14 mouse cellular contexts compared by ENCODE assay signal in genomic region chr17:31842930-31843822, GRCm38 (mm10). TPM values are rescaled to one million over a fixed set of nuclear protein-coding genes. Genes with fewer than 3 reads are reported as not detected.
A peak's percentile ranks its signal among the peaks of the same experiment; 100 is the strongest.
DNase-seq lines count a peak whose midpoint lies in the region; ATAC-seq and TF ChIP-seq lines count a peak whose summit lies in the region.
"Had no signal": no experiment of that assay in that cellular context is flagged by ENCODE, and none has a peak within 500 bp of the region (broad histone marks: within the 10 kb centered on the region; RNA-seq: fewer than 3 reads in every experiment).

No protein-coding gene starts in this region.

- H3K4me1 ChIP-seq in heart, adult 2 months (ENCODE audit: control insufficient read depth, insufficient read depth, low read length), result peaks cover 16% of the 10 kb centered on the region
- peaks cover 16% of the 10 kb centered on the region for H3K4me1 ChIP-seq in liver, embryonic 16.5 days (ENCODE audit: control insufficient read depth, low read depth, low read length)
- H3K4me1 ChIP-seq in liver, embryonic 12.5 days, result peaks cover 24% of the 10 kb centered on the region; the same call in 1 of the 2 replicates
- H3K4me1 ChIP-seq in bone marrow macrophage, adult 2 months (ENCODE audit: control insufficient read depth, insufficient read depth, low read length), result peaks cover 38% of the 10 kb centered on the region
- peaks cover 26% of the 10 kb centered on the region for H3K4me1 ChIP-seq in limb, embryonic 15.5 days

- peak overlapping the region; percentile 34 for H3K27ac ChIP-seq in heart, adult 2 months
- peak overlapping the region; percentile 53 for H3K27ac ChIP-seq in liver, embryonic 16.5 days (ENCODE audit: low read length)
- no peak overlapping the region for H3K27ac ChIP-seq in liver, embryonic 12.5 days
- H3K27ac ChIP-seq in bone marrow macrophage, adult 2 months (ENCODE audit: insufficient read depth, low read depth, low read length), result peak overlapping the region; percentile 3; the same call in 1 of the 2 replicates
- peak overlapping the region; percentile 85 for H3K27ac ChIP-seq in limb, embryonic 15.5 days

- DNase-seq in heart, adult 2 months, result peak in 1 of 2 experiments; percentile 42
- no peak for DNase-seq in heart, postnatal 10 days
- no peak for DNase-seq in layer of hippocampus, adult 18-20 months (ENCODE audit: low spot score in 2 of 2)
- no peak for DNase-seq in frontal cortex, postnatal 14 days (ENCODE audit: low spot score in 2 of 2)
- DNase-seq: adrenal gland, postnatal 14 days; cerebellum, adult 18-20 months; embryo, embryonic 11 days; right cerebral cortex, postnatal 4 days; thymus, postnatal 14 days had no signal

- no peaks in the 10 kb centered on the region for H3K79me2 ChIP-seq in heart, adult 2 months (replicated peaks; ENCODE audit: control insufficient read depth, insufficient read depth, low read length)

- H3K9me3 ChIP-seq in liver, embryonic 16.5 days (replicated peaks; ENCODE audit: control insufficient read depth, low read length), result no peaks in the 10 kb centered on the region
- H3K9me3 ChIP-seq in liver, embryonic 12.5 days (replicated peaks), result no peaks in the 10 kb centered on the region
- no peaks in the 10 kb centered on the region for H3K9me3 ChIP-seq in limb, embryonic 15.5 days

- no peak overlapping the region for H3K4me3 ChIP-seq in heart, adult 2 months
- H3K4me3 ChIP-seq in liver, embryonic 16.5 days (ENCODE audit: low read depth, low read length), result no peak overlapping the region
- H3K4me3 ChIP-seq in liver, embryonic 12.5 days, result no peak overlapping the region
- no peak overlapping the region for H3K4me3 ChIP-seq in bone marrow macrophage, adult 2 months (ENCODE audit: insufficient read depth, low read length)
- H3K4me3 ChIP-seq in limb, embryonic 15.5 days, result no peak overlapping the region

- no peak overlapping the region for H3K4me2 ChIP-seq in liver, embryonic 16.5 days (ENCODE audit: low read depth, low read length)
- H3K4me2 ChIP-seq in liver, embryonic 12.5 days, result no peak overlapping the region
- no peak overlapping the region for H3K4me2 ChIP-seq in limb, embryonic 15.5 days

- TF ChIP-seq CTCF in heart, adult 2 months (IDR thresholded peaks at IDR 0.05), result no peak
- no peak for TF ChIP-seq CTCF in bone marrow macrophage, adult 2 months (IDR thresholded peaks at IDR 0.05; ENCODE audit: low read depth, low read length)

- H3K9ac ChIP-seq in heart, adult 2 months (ENCODE audit: low read depth, low read length), result no peak overlapping the region
- no peak overlapping the region; the same call in 1 of the 2 replicates for H3K9ac ChIP-seq in liver, embryonic 16.5 days (ENCODE audit: low read depth, low read length)
- H3K9ac ChIP-seq in liver, embryonic 12.5 days, result no peak overlapping the region
- H3K9ac ChIP-seq in limb, embryonic 15.5 days, result no peak overlapping the region

- H3K36me3 ChIP-seq in heart, adult 2 months (ENCODE audit: control insufficient read depth, insufficient read depth, low read length), result no peaks in the 10 kb centered on the region
- H3K36me3 ChIP-seq in liver, embryonic 16.5 days (ENCODE audit: control insufficient read depth, insufficient read depth), result peaks cover 17% of the 10 kb centered on the region
- H3K36me3 ChIP-seq in liver, embryonic 12.5 days, result peaks cover 38% of the 10 kb centered on the region
- H3K36me3 ChIP-seq in limb, embryonic 15.5 days, result peaks cover 46% of the 10 kb centered on the region

- no peak for TF ChIP-seq EP300 in heart, adult 2 months (IDR thresholded peaks at IDR 0.05; ENCODE audit: insufficient read depth, low read depth, low read length)

- 80% methylated on average over 12 of the region's 12 CpGs for WGBS in heart, adult 2 months
- WGBS in liver, embryonic 16.5 days (ENCODE audit: insufficient replicate concordance), result 60% methylated on average over 12 of the region's 12 CpGs
- WGBS in liver, embryonic 12.5 days (ENCODE audit: insufficient replicate concordance), result 72% methylated on average over 12 of the region's 12 CpGs
- 75% methylated on average over 12 of the region's 12 CpGs for WGBS in limb, embryonic 15.5 days

- intact Hi-C loops in heart, adult 2 months (cut with DNase I), result no loop called here
- intact Hi-C loops in heart, postnatal 10 days (cut with DNase I), result no loop called here

- no peak for TF ChIP-seq POLR2A in heart, adult 2 months (IDR thresholded peaks at IDR 0.05; ENCODE audit: insufficient read depth, low read depth, low read length)
- no peak for TF ChIP-seq POLR2A in bone marrow macrophage, adult 2 months (IDR thresholded peaks at IDR 0.05; ENCODE audit: borderline replicate concordance, low read depth, low read length)

- ATAC-seq in liver, embryonic 16.5 days (ENCODE audit: low read depth), result no peak; the same call in 1 of the 2 replicates
- ATAC-seq in liver, embryonic 12.5 days, result no peak
- no peak for ATAC-seq in limb, embryonic 15.5 days (ENCODE audit: insufficient number of reproducible peaks, low FRiP score, low TSS enrichment, low read depth)
- ATAC-seq: forebrain, embryonic 16.5 days had no signal

- H3K27me3 ChIP-seq in heart, adult 2 months (ENCODE audit: control insufficient read depth, insufficient read depth, low read length), result no peaks in the 10 kb centered on the region
- no peaks in the 10 kb centered on the region for H3K27me3 ChIP-seq in liver, embryonic 16.5 days (ENCODE audit: control insufficient read depth, insufficient read depth, low read depth, low read length)
- H3K27me3 ChIP-seq in liver, embryonic 12.5 days (replicated peaks), result no peaks in the 10 kb centered on the region
- H3K27me3 ChIP-seq in limb, embryonic 15.5 days, result no peaks in the 10 kb centered on the region

RNA-seq across cellular contexts. Expression of gene Sik1, which starts 12.4 kb away (rescaled TPM):
- total RNA-seq in heart, adult 2 months (2021), result 10 to 100 TPM; 39.6 to 62.7 TPM
- polyA plus RNA-seq in heart, adult 2 months (2012; rRNA removed), result 15.4 and 21.0 TPM in 2 replicates
- total RNA-seq in heart, postnatal 10 days (2021), result 10 to 100 TPM; 33.6 to 45.9 TPM
- polyA plus RNA-seq in liver, embryonic 16.5 days (2015; fragmentation: Nextera tagmentation; extraction: Ambion mirVana), result 5.4 and 5.9 TPM in 2 replicates
- polyA plus RNA-seq in liver, embryonic 12.5 days (2016; fragmentation: Nextera tagmentation; extraction: Ambion mirVana), result 5.9 and 7.0 TPM in 2 replicates
- 24.8 and 25.7 TPM in 2 replicates for polyA plus RNA-seq in bone marrow macrophage, adult 2 months (2012; ENCODE audit: insufficient read depth, insufficient read length, missing spikeins)
- 30.5 and 37.1 TPM in 2 replicates for polyA plus RNA-seq in limb, embryonic 15.5 days (2015; fragmentation: Nextera tagmentation; extraction: Ambion mirVana)
- 10 to 100 TPM; 17.0 to 20.1 TPM for total RNA-seq in layer of hippocampus, adult 18-20 months (2021)
